Mouse (Mus musculus): ENCODE measurements around the gene Tmem88b. TPM values are rescaled to one million over a fixed set of nuclear protein-coding genes. Genes with fewer than 3 reads are reported as not detected.

Gene Tmem88b
- 0.98 and 1.2 TPM in 2 replicates for polyA plus RNA-seq (2015; fragmentation: Nextera tagmentation; extraction: Ambion mirVana)

DNA sequence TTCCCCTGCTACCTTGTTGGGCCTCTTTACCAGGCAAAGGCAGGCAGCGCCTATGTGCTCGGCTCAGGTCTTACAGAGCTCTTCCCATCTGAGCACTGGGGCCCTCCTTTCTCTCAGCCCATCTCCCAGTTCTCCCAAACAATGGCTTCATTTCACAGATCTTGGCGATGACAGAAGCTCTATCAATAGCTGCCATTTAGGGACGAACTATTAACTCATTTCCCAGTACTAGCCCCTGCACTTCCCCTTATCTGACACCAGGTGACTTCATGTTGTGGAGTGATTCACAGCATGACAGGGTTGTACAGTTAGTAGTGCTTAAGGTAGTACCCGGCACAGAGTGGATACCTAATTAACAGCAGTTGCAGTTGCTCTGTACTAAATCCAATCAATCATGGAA lies at the start of gene Tmem88b:
Tmem88b (minus strand) TSS at position 56 of the 400 bp plus-strand sequence.
- WGBS = 71% methylated on average over 5 of the region's 5 CpGs
- Histone ChIP-seq H3K4me2 (peak within 1 kb of the TSS; percentile 58), H3K4me3 (peak within 1 kb of the TSS; percentile 48), H3K27me3 (no peaks in the 10 kb centered on the region), H3K36me3 (no peaks in the 10 kb centered on the region), H3K9ac (0 out of 2 replicates have a peak within 1 kb of the TSS, but pooled peaks have one; percentile 10), H3K4me1 (replicated peaks) (peaks cover 18% of the 10 kb centered on the region), H3K9me3 (no peaks in the 10 kb centered on the region), H3K27ac (replicated peaks) (no peak within 1 kb of the TSS)
- no peak for ATAC-seq (ENCODE audit: low FRiP score, low read depth)

DNA sequence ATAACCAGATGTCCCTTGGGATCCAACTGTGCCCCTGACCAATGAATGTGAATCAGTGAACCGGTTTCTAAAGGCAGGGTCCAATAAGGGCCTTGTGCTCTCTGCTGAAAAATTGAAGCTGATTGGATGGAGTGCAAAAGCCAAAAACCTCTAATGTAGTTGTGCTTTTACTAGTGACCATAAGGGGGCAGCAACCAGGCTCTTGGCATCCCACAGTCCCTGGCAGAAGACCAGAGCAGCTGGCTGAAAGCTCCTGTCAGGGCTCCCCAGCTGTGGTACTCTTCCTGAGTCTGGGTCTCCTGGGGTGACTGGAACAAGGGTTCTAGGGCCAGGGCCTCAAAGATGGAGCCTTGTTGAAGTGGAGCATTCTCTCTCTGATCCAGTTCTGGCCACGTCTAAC lies 48.2 kb upstream of the Tmem88b start:
- H3K9ac ChIP-seq = no peak overlapping the region
- H3K36me3 ChIP-seq = no peaks in the 10 kb centered on the region
- peak overlapping the region; percentile 5 for H3K4me3 ChIP-seq
- ATAC-seq (ENCODE audit: low FRiP score, low read depth) = peak; percentile 12; the same call in 1 of the 2 replicates
- H3K27me3 ChIP-seq = no peaks in the 10 kb centered on the region
- H3K27ac ChIP-seq (replicated peaks) = peak overlapping the region; percentile 61
- peaks cover 24% of the 10 kb centered on the region for H3K4me1 ChIP-seq (replicated peaks)
- H3K9me3 ChIP-seq = no peaks in the 10 kb centered on the region
- no peak overlapping the region for H3K4me2 ChIP-seq
- WGBS = 23% methylated on average over 2 of the region's 2 CpGs

DNA sequence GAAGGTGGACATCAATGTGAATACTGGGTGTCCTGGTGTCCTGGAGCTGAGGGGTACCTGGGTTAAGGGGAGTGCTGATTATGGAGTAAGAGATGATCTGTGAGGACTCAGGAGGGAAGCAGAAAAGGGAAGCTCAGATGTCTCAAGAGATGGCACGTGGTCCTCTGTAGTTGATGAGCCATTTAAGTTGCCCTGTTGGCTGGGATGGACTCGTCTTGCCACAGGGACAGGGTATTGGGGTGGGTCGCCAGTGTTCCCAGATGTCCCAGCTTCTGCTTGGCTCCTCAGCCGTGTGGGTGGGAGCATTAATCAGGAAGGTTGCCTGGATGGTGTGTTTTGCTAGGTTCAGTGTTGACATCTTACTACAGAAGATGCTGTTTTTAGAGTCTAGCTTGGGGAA lies 47.6 kb upstream of the Tmem88b start:
- Histone ChIP-seq H3K9ac (no peak overlapping the region), H3K36me3 (no peaks in the 10 kb centered on the region), H3K4me3 (no peak overlapping the region), H3K27ac (replicated peaks) (no peak overlapping the region), H3K4me2 (no peak overlapping the region), H3K4me1 (replicated peaks) (peaks cover 24% of the 10 kb centered on the region), H3K9me3 (no peaks in the 10 kb centered on the region), H3K27me3 (no peaks in the 10 kb centered on the region)
- ATAC-seq (ENCODE audit: low FRiP score, low read depth) = no peak
- WGBS = 96% methylated on average over 4 of the region's 4 CpGs

DNA sequence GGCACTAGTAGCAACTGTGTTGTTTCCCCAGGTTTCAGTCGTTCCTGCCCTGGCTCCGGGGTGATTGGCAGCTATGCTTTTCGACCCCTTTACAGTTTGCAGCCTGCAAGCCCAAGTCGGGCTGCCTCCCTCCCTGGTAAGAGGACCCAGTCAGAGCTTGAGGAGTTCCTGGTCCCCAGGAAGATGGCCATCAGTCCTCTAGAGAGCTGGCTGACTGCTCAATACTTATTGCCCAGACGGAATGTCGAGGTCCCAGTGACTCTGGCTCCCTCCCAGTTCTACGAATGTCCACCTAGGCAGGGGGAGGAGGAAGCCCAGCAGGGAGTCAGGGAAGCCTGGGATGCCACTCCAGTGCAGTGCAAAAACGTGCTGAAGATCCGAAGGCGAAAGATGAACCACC lies 46.6 kb upstream of the Tmem88b start:
- ATAC-seq (ENCODE audit: low FRiP score, low read depth) = no peak
- Histone ChIP-seq H3K27me3 (no peaks in the 10 kb centered on the region), H3K4me3 (peak overlapping the region; percentile 85), H3K27ac (replicated peaks) (no peak overlapping the region), H3K9me3 (no peaks in the 10 kb centered on the region), H3K4me1 (replicated peaks) (peaks cover 24% of the 10 kb centered on the region), H3K4me2 (peak overlapping the region; percentile 75), H3K9ac (peak overlapping the region; percentile 86), H3K36me3 (peaks cover 5% of the 10 kb centered on the region)
- 59% methylated on average over 10 of the region's 10 CpGs for WGBS

DNA sequence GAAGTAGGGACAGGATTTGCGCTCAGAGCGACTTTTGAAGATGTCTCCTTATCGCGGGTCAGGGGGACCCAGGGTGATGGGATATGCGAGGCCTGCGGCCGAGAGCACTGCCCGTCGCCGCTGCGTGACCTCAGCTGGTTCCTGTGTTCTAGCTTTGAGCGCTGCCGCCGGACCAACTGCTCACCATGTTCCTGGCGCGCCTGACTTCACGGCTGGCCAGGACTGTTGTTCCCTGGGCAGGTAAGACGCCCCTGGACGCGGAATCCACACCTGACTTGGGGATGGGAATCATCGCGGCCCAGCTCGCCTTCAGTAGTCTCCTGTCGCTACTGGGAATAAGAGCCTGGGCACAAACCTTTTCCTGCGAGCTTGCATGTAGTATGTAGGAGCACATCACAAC lies 46.2 kb upstream of the Tmem88b start:
- H3K9ac ChIP-seq = peak overlapping the region; percentile 86
- peak; percentile 47 for ATAC-seq (ENCODE audit: low FRiP score, low read depth)
- H3K27ac ChIP-seq (replicated peaks) = peak overlapping the region; percentile 92
- no peaks in the 10 kb centered on the region for H3K9me3 ChIP-seq
- H3K4me2 ChIP-seq = peak overlapping the region; percentile 75
- peaks cover 24% of the 10 kb centered on the region for H3K4me1 ChIP-seq (replicated peaks)
- no peaks in the 10 kb centered on the region for H3K27me3 ChIP-seq
- H3K4me3 ChIP-seq = peak overlapping the region; percentile 85
- WGBS = 2% methylated on average over 25 of the region's 25 CpGs
- H3K36me3 ChIP-seq = peaks cover 10% of the 10 kb centered on the region

DNA sequence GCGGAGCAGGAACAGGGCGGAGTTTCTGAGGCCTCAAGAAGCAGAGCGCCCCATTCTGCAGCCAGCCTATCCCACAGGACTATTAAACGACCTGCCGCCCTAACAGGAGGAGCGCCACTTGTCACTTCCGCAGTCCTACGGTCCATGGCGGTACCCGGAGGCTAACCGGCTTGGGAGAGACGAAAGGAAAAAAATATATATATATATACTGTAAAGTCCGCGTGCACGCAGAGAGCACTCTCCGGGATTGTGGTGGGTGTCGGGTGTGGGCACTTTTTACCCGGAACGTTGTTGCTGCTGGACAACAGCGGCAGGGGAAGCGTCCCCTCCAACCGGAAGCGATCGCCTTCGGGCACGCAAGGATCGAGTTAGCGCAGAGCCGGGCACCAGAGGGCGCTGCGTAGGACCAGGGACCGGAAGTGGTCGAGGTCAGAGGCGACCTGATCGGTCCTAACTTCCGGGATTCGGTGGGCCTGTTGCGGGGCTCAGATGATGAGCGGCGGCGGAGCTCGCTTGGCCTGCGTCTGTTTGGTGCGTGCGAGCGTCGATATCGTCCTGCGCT lies 45.6 kb upstream of the Tmem88b start, which contains the start of gene Aurkaip1:
Aurkaip1 (plus strand) TSS at position 68 of the 562 bp plus-strand sequence.
- Histone ChIP-seq H3K9ac (peak within 1 kb of the TSS; percentile 86), H3K27ac (replicated peaks) (peak within 1 kb of the TSS; percentile 92), H3K4me1 (replicated peaks) (peaks cover 24% of the 10 kb centered on the region), H3K36me3 (peaks cover 14% of the 10 kb centered on the region), H3K27me3 (no peaks in the 10 kb centered on the region), H3K9me3 (no peaks in the 10 kb centered on the region), H3K4me3 (peak within 1 kb of the TSS; percentile 85), H3K4me2 (peak within 1 kb of the TSS; percentile 75)
- ATAC-seq (ENCODE audit: low FRiP score, low read depth) = peak; percentile 94
- under 1% methylated on average over 49 of the region's 49 CpGs for WGBS

DNA sequence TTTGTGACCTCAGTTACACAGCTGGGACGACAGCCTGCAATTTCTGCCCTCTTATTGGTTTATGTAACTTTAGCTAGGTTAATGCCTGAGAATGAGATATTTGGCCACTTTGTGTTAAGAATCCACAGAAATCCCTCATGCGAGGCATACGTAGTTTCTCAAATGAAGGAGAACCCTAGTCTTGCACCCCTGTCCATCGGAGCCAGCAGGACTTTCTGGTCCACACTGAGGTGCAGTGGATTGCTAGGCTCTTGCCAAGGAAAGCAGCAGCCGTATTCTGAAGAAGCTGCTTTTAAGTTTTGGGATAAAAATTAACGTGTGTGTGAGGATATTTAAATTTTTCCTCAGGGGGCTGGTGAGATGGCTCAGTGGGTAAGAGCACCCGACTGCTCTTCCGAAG lies 44.9 kb upstream of the Tmem88b start:
- H3K4me2 ChIP-seq = peak overlapping the region; percentile 75
- peaks cover 24% of the 10 kb centered on the region for H3K4me1 ChIP-seq (replicated peaks)
- H3K27me3 ChIP-seq = no peaks in the 10 kb centered on the region
- H3K4me3 ChIP-seq = peak overlapping the region; percentile 85
- peak overlapping the region; percentile 92; the same call in 1 of the 2 replicates for H3K27ac ChIP-seq (replicated peaks)
- ATAC-seq (ENCODE audit: low FRiP score, low read depth) = no peak
- H3K36me3 ChIP-seq = peaks cover 16% of the 10 kb centered on the region
- no peaks in the 10 kb centered on the region for H3K9me3 ChIP-seq
- H3K9ac ChIP-seq = no peak overlapping the region; the same call in 1 of the 2 replicates
- 58% methylated on average over 8 of the region's 8 CpGs for WGBS

DNA sequence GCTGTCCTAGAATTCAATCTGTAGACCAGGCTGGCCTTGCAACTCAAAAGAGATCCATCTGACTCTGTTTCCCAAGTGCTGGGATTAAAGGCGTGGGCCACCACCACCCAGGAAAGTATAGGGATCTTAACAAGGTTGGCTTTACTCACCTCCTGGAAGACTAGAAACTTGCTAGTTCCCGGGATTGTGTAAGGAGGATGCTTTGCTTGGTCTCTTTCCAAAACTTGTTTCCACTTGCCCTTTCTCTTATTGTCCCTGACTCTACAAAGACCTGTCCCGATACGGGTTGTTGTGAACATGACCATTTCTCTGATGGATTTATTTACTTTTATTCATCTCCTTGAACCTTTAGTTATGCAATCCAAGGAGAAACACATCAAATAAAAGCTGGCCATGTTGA lies 44.2 kb upstream of the Tmem88b start:
- no peaks in the 10 kb centered on the region for H3K9me3 ChIP-seq
- WGBS = 92% methylated on average over 4 of the region's 4 CpGs
- ATAC-seq (ENCODE audit: low FRiP score, low read depth) = no peak
- H3K4me1 ChIP-seq (replicated peaks) = peaks cover 24% of the 10 kb centered on the region
- no peak overlapping the region for H3K4me3 ChIP-seq
- no peak overlapping the region for H3K27ac ChIP-seq (replicated peaks)
- no peak overlapping the region for H3K4me2 ChIP-seq
- H3K27me3 ChIP-seq = no peaks in the 10 kb centered on the region
- peaks cover 23% of the 10 kb centered on the region for H3K36me3 ChIP-seq
- no peak overlapping the region for H3K9ac ChIP-seq

DNA sequence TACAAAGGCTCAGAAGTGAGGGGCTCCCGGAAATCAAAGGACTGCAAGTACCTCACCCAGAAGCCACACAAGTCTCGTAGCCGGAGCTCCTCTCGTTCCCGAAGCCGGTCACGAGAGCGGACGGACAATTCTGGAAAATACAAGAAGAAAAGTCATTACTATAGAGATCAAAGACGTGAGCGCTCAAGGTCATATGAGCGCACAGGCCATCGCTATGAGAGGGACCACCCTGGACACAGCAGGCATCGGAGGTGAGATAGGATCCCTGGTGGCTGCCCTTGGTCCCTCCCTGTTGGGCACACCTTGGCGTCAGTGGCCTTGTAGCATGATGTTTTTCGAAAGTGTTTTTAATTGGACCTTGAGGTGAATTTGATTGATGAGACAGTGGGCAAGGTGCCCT lies 37.8 kb upstream of the Tmem88b start:
- Histone ChIP-seq H3K4me3 (no peak overlapping the region), H3K9ac (no peak overlapping the region), H3K4me2 (no peak overlapping the region), H3K9me3 (no peaks in the 10 kb centered on the region), H3K4me1 (replicated peaks) (no peaks in the 10 kb centered on the region), H3K36me3 (peaks cover 85% of the 10 kb centered on the region), H3K27me3 (no peaks in the 10 kb centered on the region), H3K27ac (replicated peaks) (no peak overlapping the region)
- WGBS = 95% methylated on average over 16 of the region's 16 CpGs
- ATAC-seq (ENCODE audit: low FRiP score, low read depth) = no peak

DNA sequence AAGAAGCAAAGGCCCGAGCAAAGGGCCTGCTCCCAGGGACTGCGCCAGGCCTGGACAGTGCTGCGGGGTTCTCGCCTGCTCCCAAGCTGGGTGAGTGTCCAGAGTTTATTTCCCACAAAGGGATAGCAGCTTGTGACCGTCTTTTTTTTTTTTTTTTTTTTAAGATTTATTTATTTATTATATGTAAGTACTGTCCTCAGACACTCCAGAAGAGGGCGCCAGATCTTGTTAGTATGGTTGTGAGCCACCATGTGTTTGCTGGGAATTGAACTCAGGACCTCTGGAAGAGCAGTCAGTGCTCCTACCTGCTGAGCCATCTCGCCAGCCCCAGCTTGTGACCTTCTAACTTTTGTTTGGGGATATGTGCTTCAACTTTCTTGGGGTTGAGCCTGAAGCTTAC lies 35.4 kb upstream of the Tmem88b start:
- WGBS = 75% methylated on average over 7 of the region's 7 CpGs
- H3K4me2 ChIP-seq = no peak overlapping the region
- no peak overlapping the region for H3K4me3 ChIP-seq
- H3K9ac ChIP-seq = no peak overlapping the region
- no peaks in the 10 kb centered on the region for H3K27me3 ChIP-seq
- ATAC-seq (ENCODE audit: low FRiP score, low read depth) = no peak
- H3K36me3 ChIP-seq = peaks cover 94% of the 10 kb centered on the region
- H3K9me3 ChIP-seq = no peaks in the 10 kb centered on the region
- H3K4me1 ChIP-seq (replicated peaks) = no peaks in the 10 kb centered on the region
- no peak overlapping the region for H3K27ac ChIP-seq (replicated peaks)

DNA sequence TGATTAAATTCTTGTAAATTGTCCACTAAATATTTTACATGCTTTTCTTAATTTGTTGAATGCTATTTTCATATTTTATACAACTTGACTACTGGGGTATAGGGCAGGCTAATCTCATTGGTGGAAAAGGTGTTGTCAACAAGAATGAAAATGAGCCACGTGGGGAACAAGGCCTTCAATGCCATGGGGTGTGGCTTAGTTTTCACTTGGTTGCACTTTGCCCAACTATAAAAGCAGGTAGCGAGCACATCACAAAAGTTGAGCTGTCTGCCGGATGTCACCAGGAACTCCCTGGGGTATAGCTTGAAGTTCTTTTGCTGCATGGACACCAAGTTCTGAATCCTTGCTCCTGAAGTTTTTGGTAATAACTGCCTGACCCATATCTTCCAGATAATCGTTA lies 31.9 kb upstream of the Tmem88b start:
- Histone ChIP-seq H3K27me3 (no peaks in the 10 kb centered on the region), H3K4me2 (no peak overlapping the region), H3K4me3 (no peak overlapping the region), H3K9ac (no peak overlapping the region), H3K9me3 (no peaks in the 10 kb centered on the region), H3K4me1 (replicated peaks) (peaks cover 22% of the 10 kb centered on the region), H3K27ac (replicated peaks) (no peak overlapping the region), H3K36me3 (peaks cover 74% of the 10 kb centered on the region)
- ATAC-seq (ENCODE audit: low FRiP score, low read depth) = no peak
- 73% methylated on average over 4 of the region's 4 CpGs for WGBS

DNA sequence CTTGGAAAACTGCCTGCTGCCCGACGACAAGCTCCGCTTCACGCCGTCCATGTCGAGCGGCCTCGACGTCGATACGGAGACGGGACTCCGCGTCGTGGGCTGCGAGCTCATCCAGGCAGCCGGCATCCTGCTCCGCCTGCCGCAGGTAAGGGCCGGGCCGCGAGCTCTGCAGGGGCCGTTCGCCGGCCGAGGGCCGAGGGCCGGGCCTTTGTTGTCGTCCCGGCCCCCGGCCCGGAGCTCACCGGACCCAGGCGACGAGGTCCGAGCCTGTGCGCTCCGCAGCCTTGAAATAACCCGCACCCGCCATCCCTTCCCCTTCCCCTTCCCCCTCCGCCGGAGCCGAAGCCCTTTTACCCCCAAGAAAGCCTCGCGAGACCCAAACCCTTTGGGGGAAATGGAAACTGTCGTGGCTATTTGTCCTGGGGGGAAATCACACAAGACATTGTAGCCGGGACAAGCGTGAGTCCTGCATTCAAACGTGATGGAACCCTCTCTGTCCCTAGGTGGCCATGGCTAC lies 27.0 kb upstream of the Tmem88b start:
- Histone ChIP-seq H3K4me3 (peak overlapping the region; percentile 96), H3K4me2 (peak overlapping the region; percentile 83), H3K27ac (replicated peaks) (peak overlapping the region; percentile 92), H3K4me1 (replicated peaks) (peaks cover 31% of the 10 kb centered on the region), H3K27me3 (no peaks in the 10 kb centered on the region), H3K9me3 (no peaks in the 10 kb centered on the region), H3K36me3 (peaks cover 60% of the 10 kb centered on the region), H3K9ac (peak overlapping the region; percentile 97)
- under 1% methylated on average over 49 of the region's 49 CpGs for WGBS
- peak; percentile 63 for ATAC-seq (ENCODE audit: low FRiP score, low read depth)

All from hindbrain, embryonic 15.5 days (tissue).